Mouse (Mus musculus): ENCODE data around the gene Slc4a5. TPM values are rescaled to one million over a fixed set of nuclear protein-coding genes. Genes with fewer than 3 reads are reported as not detected.

Slc4a5 gene
- total RNA-seq, 1 experiment: 104 TPM

DNA sequence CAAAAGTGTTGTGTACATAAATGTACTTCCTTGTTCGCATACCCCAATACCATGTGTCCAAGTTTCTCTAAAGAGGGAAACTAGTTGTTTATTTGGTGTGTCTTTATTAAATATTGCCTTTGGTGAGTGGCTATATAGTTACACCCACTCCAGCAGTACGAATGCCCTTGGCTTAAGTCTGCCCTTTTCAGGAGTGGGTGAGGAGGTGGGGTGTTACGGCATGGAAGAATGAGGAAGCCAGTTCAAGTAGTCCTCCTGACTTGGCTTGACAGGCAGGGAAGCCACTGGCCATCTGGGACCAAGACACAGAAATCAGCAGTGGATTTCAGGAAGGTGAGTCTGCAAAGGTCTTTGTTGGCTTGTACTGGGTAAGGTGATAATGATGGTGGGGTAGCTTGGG lies 13.8 kb upstream of the Slc4a5 start:
- in situ Hi-C loops (cut with MboI; ENCODE audit: low sequenced_read_pairs in 2 of 2, unreplicated experiment in 2 of 2): no loop called here
- TF ChIP-seq HCFC1 (IDR thresholded peaks at IDR 0.05; ENCODE audit: borderline replicate concordance, insufficient read depth, low read length) (no peak), MAFK (IDR thresholded peaks at IDR 0.05; ENCODE audit: insufficient read depth, low read depth, low read length) (no peak), ZC3H11A (IDR thresholded peaks at IDR 0.05; ENCODE audit: borderline replicate concordance, low read depth, low read length) (no peak), CHD2 (IDR thresholded peaks at IDR 0.05; ENCODE audit: low read depth, low read length) (no peak), ZNF384 (IDR thresholded peaks at IDR 0.05; ENCODE audit: low read depth, low read length) (no peak)
- H3K36me3 ChIP-seq (ENCODE audit: control insufficient read depth, insufficient read depth, low read length, poor library complexity, severe bottlenecking): no peaks in the 10 kb centered on the region

GRCm38 (mm10) chr6:83206321-83206720 lies 13.3 kb upstream of the Slc4a5 start:
- Histone ChIP-seq H3K9me3 (ENCODE audit: control insufficient read depth, insufficient read depth, low read depth, low read length) (no peaks in the 10 kb centered on the region), H3K27ac (ENCODE audit: insufficient read depth, low read depth, low read length, poor library complexity, severe bottlenecking) (no peak overlapping the region), H3K4me3 (ENCODE audit: insufficient read depth in 1 of 2, low read depth in 1 of 2, low read length in 2 of 2, poor library complexity in 1 of 2, severe bottlenecking in 1 of 2) (no peak overlapping the region), H3K4me1 (ENCODE audit: control insufficient read depth in 2 of 2, insufficient read depth in 2 of 2, low read length in 2 of 2, poor library complexity in 1 of 2) (no peaks in the 10 kb centered on the region), H3K9ac (ENCODE audit: insufficient read depth, low read depth, low read length, poor library complexity, severe bottlenecking) (no peak overlapping the region), H3K36me3 (ENCODE audit: control insufficient read depth, insufficient read depth, low read length, poor library complexity, severe bottlenecking) (no peaks in the 10 kb centered on the region)
- TF ChIP-seq ZNF384 (IDR thresholded peaks at IDR 0.05; ENCODE audit: low read depth, low read length): no peak
- TF ChIP-seq HCFC1 (IDR thresholded peaks at IDR 0.05; ENCODE audit: borderline replicate concordance, insufficient read depth, low read length): no peak
- TF ChIP-seq ZC3H11A (IDR thresholded peaks at IDR 0.05; ENCODE audit: borderline replicate concordance, low read depth, low read length): no peak
- TF ChIP-seq MAFK (IDR thresholded peaks at IDR 0.05; ENCODE audit: insufficient read depth, low read depth, low read length): no peak
- no peak for TF ChIP-seq CHD2 (IDR thresholded peaks at IDR 0.05; ENCODE audit: low read depth, low read length)
- in situ Hi-C loops (cut with MboI; ENCODE audit: low sequenced_read_pairs in 2 of 2, unreplicated experiment in 2 of 2): no loop called here
- no peak for DNase-seq (ENCODE audit: low read depth, low spot score)

More for the DNA sequence above, 13.8 kb upstream of the Slc4a5 start:
- no peak for DNase-seq (ENCODE audit: low read depth, low spot score)
- Histone ChIP-seq H3K27ac (ENCODE audit: insufficient read depth, low read depth, low read length, poor library complexity, severe bottlenecking) (no peak overlapping the region), H3K4me1 (ENCODE audit: control insufficient read depth in 2 of 2, insufficient read depth in 2 of 2, low read length in 2 of 2, poor library complexity in 1 of 2) (no peaks in the 10 kb centered on the region), H3K4me3 (ENCODE audit: insufficient read depth in 1 of 2, low read depth in 1 of 2, low read length in 2 of 2, poor library complexity in 1 of 2, severe bottlenecking in 1 of 2) (no peak overlapping the region), H3K9ac (ENCODE audit: insufficient read depth, low read depth, low read length, poor library complexity, severe bottlenecking) (no peak overlapping the region), H3K9me3 (ENCODE audit: control insufficient read depth, insufficient read depth, low read depth, low read length) (no peaks in the 10 kb centered on the region)

- in situ Hi-C loops (cut with MboI; ENCODE audit: low sequenced_read_pairs in 2 of 2, unreplicated experiment in 2 of 2): no loop called here
- Histone ChIP-seq H3K4me3 (ENCODE audit: insufficient read depth in 1 of 2, low read depth in 1 of 2, low read length in 2 of 2, poor library complexity in 1 of 2, severe bottlenecking in 1 of 2) (no peak overlapping the region), H3K9me3 (ENCODE audit: control insufficient read depth, insufficient read depth, low read depth, low read length) (no peaks in the 10 kb centered on the region), H3K4me1 (ENCODE audit: control insufficient read depth in 2 of 2, insufficient read depth in 2 of 2, low read length in 2 of 2, poor library complexity in 1 of 2) (peaks cover 0 to 3% of the 10 kb centered on the region in 2 experiments; a peak in 1 of 4 replicates), H3K9ac (ENCODE audit: insufficient read depth, low read depth, low read length, poor library complexity, severe bottlenecking) (no peak overlapping the region), H3K36me3 (ENCODE audit: control insufficient read depth, insufficient read depth, low read length, poor library complexity, severe bottlenecking) (no peaks in the 10 kb centered on the region), H3K27ac (ENCODE audit: insufficient read depth, low read depth, low read length, poor library complexity, severe bottlenecking) (no peak overlapping the region)
- TF ChIP-seq ZC3H11A (IDR thresholded peaks at IDR 0.05; ENCODE audit: borderline replicate concordance, low read depth, low read length) (no peak), ZNF384 (IDR thresholded peaks at IDR 0.05; ENCODE audit: low read depth, low read length) (no peak), HCFC1 (IDR thresholded peaks at IDR 0.05; ENCODE audit: borderline replicate concordance, insufficient read depth, low read length) (no peak), MAFK (IDR thresholded peaks at IDR 0.05; ENCODE audit: insufficient read depth, low read depth, low read length) (no peak), CHD2 (IDR thresholded peaks at IDR 0.05; ENCODE audit: low read depth, low read length) (no peak)
- DNase-seq (ENCODE audit: low read depth, low spot score): no peak
These were observed 12.1 kb upstream of the Slc4a5 start for GRCm38 (mm10) chr6:83207361-83208049.

GRCm38 (mm10) chr6:83208050-83208400 lies 11.6 kb upstream of the Slc4a5 start:
- TF ChIP-seq ZNF384 (IDR thresholded peaks at IDR 0.05; ENCODE audit: low read depth, low read length) (no peak), CHD2 (IDR thresholded peaks at IDR 0.05; ENCODE audit: low read depth, low read length) (no peak)
- Histone ChIP-seq H3K4me1 (ENCODE audit: control insufficient read depth in 2 of 2, insufficient read depth in 2 of 2, low read length in 2 of 2, poor library complexity in 1 of 2) (peaks cover 0 to 3% of the 10 kb centered on the region in 2 experiments; a peak in 1 of 4 replicates), H3K4me3 (ENCODE audit: insufficient read depth in 1 of 2, low read depth in 1 of 2, low read length in 2 of 2, poor library complexity in 1 of 2, severe bottlenecking in 1 of 2) (no peak overlapping the region), H3K9ac (ENCODE audit: insufficient read depth, low read depth, low read length, poor library complexity, severe bottlenecking) (no peak overlapping the region), H3K27ac (ENCODE audit: insufficient read depth, low read depth, low read length, poor library complexity, severe bottlenecking) (no peak overlapping the region), H3K9me3 (ENCODE audit: control insufficient read depth, insufficient read depth, low read depth, low read length) (no peaks in the 10 kb centered on the region), H3K36me3 (ENCODE audit: control insufficient read depth, insufficient read depth, low read length, poor library complexity, severe bottlenecking) (no peaks in the 10 kb centered on the region)
- DNase-seq (ENCODE audit: low read depth, low spot score): no peak
- in situ Hi-C loops (cut with MboI; ENCODE audit: low sequenced_read_pairs in 2 of 2, unreplicated experiment in 2 of 2): no loop called here

Measured in ES-E14 (cell line).